Mouse (Mus musculus) cerebellum, postnatal 25 days (tissue): ENCODE results near the gene Ssh1.

Experiments
- DNase-seq, 2 experiments: peaks; one replicate each; pipeline ENCODE4 v3.0.0; 2021; ENCODE audit warnings: mixed read lengths in 2 of 2

The Ssh1 gene

GRCm38 (mm10) chr5:113888186-113888795, 105.4 kb downstream of the Ssh1 start:
- no peak for DNase-seq

GRCm38 (mm10) chr5:113887132-113887531, 106.6 kb downstream of the Ssh1 start:
- no peak for DNase-seq
